Mouse (Mus musculus) heart, embryonic 10.5 days (tissue): ENCODE results near the gene Myl12a. TPM values are rescaled to one million over a fixed set of nuclear protein-coding genes. Genes with fewer than 3 reads are reported as not detected.

Experiments used
- polyA plus RNA-seq: library from polyadenylated mRNA; unstranded; fragments of >200 nt; fragmentation: Nextera tagmentation; extraction: Ambion mirVana; gene quantifications from 2 replicates; pipeline ENCODE4 v1.2.1, GENCODE M21; 2016

The Myl12a gene
- polyA plus RNA-seq, 1 experiment from 2014 or later, result 776 TPM

Other genes with a start within 250 kb of the Myl12a start
- gene Tgif1, start 149.3 kb downstream of the Myl12a start, polyA plus RNA-seq, result 31.5 and 58.1 TPM in 2 replicates
- 109 and 198 TPM in 2 replicates for gene Myom1, start 245 bp downstream of the Myl12a start, polyA plus RNA-seq
- gene Lpin2, start 179.7 kb upstream of the Myl12a start, polyA plus RNA-seq, result 20.9 and 24.2 TPM in 2 replicates